Mouse (Mus musculus) left cerebral cortex, postnatal 10 days (tissue): ENCODE measurements around the gene Sdc3. TPM values are rescaled to one million over a fixed set of nuclear protein-coding genes. Genes with fewer than 3 reads are reported as not detected.

Experiments used
- DNase-seq, 2 experiments: peaks; one replicate each; pipeline ENCODE4 v3.0.0; 2021 to 2022; ENCODE audit warnings: low spot score in 2 of 2, mixed read lengths in 1 of 2; ENCODE audit errors: extremely low spot score in 1 of 2
- intact Hi-C: fragments of 180-260 bp; cut with DNase I; formaldehyde crosslinking; loops from one replicate; pipeline ENCODE4 v1.15.1; 2025
- total RNA-seq, 2 experiments: library from RNA; stranded (reverse); gene quantifications; 2 replicates each; pipeline ENCODE4 v1.2.3; 2021

The Sdc3 gene
- total RNA-seq, 2 experiments from 2014 or later: 385 to 392 TPM

DNA sequence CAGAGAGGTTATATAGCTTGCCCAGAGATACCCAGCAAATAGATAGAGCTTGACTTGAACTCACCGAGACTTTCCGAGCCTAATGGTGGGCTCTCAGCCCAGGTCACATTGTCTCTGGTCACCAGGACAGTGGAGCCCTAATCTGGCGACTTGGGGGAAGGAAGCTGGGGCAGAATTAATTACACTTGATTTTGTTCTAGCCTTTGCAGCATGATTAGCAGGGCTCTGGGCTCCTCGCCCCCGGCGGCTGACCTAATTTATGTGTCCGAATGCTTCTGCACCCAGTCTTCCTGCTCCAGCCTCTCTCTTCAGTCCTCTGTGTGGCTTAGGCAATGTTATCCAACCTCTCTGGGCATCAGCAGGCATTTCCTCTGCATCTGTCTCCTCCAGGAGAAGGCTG, 19.0 kb downstream of the Sdc3 start:
- DNase-seq: no peak
- intact Hi-C loops: no loop called here

DNA sequence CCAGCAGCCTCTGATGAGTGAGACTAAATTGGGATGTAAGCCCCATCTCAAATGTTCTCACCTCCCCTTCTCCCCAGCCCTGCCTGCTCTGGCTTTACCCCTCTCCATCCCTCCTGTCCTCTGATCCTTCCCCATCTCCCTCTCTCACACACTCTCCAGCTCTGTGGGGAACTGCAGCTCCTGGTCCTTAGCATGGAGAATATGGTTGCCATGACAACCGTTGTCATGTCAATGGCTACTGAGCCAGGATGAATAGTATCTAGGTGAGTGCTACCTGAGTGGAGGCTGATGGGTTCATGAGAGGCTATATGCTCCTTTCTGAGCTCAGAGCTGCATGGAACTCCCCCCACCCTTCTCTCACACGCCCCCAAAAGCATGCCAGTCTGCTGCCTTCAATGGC, 21.6 kb downstream of the Sdc3 start:
- peak in 1 of 2 experiments; percentile 62 for DNase-seq
- intact Hi-C loops: no loop called here

DNA sequence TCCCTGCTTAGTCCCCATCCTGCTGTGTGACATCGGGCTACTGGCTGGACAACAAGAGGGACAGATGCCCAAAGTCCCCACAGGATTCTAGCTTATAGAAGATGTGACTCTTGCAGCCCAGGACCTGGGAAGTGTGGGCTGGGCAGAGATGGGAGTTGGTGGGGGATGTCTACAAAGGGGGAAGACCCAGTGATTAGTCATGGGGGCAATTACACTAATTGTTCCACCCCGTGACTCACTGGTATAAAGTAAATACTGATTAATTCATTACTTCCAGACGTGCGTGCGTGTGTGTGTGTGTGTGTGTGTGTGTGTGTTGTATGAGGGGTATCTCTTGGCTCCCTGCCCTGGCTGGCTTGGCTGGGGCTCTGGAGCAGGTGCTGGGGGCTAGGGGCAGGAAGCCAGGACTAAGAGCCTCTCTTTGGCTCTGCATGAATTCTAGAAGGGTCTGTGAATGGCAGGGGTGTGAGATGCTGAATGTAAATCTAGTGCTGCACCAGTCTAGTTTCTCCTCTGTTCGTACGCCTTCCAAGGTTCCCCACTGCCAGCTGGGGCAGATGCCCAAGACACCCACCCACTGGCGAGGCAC, 22.5 kb downstream of the Sdc3 start:
- peak; percentile 75 to 81 for DNase-seq
- intact Hi-C loops: no loop called here

DNA sequence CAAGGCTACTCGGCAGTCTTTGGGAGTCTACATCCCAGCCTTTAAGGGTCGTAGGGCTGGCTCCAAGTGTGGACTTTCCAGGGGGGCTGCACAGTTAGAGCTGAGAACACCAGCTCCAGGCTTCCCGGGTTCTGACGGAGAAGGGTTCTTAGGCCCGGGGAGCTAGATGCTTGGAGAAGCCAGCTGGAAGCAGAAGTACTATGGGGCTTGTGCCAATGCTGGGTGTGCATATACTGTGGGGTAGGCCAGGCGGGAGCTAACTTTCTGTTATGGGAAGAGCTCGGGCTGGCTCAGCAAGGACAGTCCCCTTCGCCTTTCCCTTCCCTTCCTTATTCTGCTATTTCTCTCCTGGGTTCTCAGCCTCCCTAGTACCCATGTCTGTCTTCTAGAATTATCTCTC, 23.5 kb downstream of the Sdc3 start:
- intact Hi-C loops: no loop called here
- peak in 1 of 2 experiments; percentile 51 for DNase-seq

DNA sequence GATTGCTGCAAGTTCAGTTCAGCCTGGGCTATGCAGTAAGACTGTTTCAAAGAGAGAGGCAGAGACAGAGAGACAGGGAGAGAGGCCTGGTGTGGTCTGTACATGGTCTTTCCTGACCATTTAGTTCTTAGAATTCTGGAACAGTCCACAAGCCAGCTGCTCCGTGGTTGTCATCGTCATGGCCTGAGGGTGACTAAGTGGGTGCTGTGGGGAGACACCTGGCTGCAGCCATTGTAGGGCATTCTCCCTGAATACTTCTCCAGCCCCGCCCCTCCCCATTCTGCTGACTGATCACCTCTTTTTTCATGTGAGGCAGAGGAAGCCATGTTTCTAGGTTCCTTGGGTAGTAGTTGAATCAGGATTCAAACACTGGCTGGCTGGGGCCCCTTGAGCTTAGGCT, 27.5 kb downstream of the Sdc3 start:
- no peak for DNase-seq
- intact Hi-C loops: no loop called here

DNA sequence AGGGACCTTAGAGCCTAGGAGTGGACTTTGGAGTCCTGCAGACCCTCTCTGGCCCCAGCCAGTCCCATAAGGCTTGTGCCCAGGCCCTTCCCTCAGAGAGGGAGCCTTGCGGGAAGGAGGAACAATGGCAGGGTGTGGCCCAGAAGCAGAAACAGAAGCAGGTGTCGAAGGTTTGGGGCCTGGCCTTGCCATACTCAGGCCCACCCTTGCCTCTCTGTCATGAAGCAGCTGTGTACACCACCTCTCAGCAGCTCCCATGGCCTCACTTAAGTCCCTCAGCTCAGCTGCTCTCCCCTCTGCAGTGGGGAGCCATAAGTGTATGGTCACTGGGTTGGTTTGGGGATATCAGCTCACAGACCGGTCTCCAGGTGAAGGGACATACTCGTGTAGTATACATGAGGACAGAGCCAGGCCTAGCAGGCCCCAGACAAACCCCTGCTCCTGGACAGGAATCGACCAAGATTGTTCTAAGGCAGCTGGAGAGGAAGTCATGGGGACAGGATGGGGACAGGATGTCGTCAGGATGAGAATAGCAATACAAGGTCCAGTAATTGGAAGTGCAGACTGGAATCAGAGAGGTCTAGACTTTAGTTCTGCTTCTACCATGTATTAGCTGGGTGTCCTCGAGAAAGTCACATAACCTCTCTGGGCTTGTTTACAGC, 28.4 kb downstream of the Sdc3 start:
- intact Hi-C loops: no loop called here
- no peak for DNase-seq

DNA sequence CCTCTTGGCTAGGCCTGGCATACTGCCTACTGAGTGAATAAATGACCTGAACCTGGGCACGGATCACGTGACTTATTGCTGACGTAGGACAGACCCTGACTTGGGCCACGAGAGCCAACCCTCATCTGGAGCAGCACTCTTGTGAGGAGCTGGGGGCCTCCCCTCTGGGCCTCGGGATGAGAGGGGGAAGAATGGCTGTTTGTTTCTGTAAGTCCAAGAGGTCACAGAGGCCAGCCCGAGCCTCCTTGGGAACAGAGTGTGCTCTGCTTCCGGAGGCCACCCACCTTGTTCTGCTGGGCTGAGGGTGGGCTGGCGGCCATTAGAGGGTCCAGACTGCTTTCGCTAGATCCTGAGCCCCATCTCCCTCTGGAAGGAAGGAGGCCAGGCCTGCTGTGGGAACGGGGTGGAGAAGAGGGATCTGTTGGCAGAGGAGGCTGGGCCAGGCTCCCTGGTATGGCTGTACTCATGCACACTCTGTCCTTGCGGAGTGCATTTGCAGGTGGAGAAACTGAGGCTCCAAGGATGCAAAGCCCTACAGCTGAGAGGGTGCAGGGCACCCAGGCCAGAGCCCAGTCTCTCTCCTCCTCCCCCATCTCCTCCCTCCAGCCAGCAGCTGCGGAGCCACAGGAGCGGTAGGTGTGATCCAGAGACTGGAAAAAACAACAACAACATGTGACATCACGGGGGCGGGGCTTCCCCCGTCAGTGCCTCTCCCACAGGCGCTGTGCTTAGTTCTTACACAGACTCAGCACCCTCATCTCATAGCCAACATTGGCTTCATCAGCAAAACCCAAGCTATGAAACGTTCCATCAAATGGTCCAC, 36.7 kb downstream of the Sdc3 start:
- intact Hi-C loops: no loop called here
- peak in 1 of 2 experiments; percentile 87 for DNase-seq

DNA sequence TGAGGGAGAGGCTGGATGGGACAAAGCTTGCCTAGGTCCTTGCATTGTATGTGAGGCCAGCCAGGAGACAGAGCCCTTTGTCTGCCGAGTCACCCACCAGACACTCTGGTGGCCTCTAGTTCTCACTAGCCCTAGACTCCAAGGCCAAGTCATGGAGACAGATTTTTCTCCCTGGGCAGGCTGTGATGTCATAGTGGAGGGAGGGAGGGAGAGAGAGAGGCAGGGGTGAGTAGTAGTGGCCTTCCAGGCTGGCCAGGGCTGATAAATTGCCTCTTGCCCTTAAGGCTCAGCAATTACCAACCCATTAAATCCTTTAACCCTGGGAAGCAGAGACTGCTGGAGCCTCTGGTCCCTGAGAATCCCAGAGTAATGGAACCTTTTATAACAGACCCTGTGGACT, 41.8 kb downstream of the Sdc3 start:
- intact Hi-C loops: no loop called here
- DNase-seq: no peak

DNA sequence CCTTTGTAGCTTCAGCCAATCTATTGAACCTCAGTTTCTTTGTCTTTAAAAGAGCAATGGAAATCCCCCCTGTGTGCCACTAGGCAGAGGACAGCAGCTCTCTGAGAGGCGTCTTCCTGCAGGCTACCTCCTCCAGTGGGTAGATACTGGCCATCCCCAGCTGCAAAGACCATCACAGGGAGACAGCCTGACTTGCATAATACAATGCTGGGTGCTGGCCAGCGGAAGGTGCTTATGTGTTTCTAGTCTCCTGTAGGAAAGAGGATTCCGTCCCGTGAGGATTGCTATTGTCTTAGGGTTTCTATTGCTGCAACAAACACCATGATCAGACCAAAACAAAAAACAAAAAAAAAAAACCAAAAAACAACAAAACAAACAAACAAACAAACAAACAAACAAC, 43.2 kb downstream of the Sdc3 start:
- no peak for DNase-seq
- intact Hi-C loops: no loop called here

DNA sequence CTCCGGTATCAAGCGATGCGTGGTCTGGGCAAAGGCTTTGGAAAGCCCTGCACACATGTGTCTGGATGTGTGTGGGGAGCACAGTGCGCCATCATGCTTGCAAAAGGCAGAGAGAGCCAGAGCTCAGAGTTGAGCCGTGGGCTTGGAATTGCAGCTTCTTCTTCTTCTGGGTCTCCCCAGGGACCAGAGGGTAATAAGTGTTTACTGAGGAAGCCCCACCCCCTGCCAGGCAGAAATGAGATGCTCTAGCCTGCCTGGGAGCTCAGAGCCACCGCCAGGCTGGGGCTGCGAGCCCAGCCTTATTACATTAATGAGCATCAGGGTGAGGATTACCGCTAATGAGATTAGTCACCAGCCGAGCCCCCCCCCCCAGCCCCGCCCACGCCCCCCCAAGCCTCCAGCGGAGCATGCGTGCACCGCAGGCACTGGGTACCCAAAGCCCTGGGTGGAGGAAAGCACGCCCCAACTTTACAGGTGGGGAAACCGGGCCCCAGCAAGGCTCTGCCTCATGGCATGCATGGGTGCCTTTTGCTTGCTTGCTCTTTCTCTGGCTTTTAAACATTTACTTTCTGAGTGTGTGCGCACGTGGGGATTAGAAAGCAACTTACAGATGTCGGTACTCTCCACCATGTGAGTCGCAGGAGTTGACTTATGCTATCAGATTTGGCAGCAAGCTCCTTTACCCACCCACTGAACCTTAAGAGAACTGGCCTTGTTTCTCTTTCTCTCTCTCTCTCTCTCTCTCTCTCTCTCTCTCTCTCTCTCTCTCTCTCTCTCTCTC, 44.1 kb downstream of the Sdc3 start:
- DNase-seq: no peak
- intact Hi-C loops: no loop called here

DNA sequence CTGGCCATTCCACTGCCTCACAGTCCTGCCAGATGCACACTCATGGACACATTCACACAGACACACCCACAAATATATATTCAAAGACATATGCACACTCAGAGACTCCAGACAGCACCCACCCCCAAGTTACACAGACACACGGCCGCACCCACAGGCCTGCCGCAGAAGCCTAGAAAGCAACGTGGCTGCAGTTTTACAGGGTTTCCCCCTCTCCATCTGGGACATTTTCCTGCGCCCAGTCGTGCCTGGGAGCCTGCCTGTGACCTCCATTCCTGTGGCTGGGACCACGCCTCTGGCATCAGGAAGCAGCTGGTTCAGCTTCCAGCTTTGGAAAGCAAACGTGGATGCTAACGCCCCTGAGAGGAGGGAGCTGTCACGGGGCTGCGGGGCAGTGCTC, 46.2 kb downstream of the Sdc3 start:
- intact Hi-C loops: no loop called here
- peak in 1 of 2 experiments; percentile 65 for DNase-seq

DNA sequence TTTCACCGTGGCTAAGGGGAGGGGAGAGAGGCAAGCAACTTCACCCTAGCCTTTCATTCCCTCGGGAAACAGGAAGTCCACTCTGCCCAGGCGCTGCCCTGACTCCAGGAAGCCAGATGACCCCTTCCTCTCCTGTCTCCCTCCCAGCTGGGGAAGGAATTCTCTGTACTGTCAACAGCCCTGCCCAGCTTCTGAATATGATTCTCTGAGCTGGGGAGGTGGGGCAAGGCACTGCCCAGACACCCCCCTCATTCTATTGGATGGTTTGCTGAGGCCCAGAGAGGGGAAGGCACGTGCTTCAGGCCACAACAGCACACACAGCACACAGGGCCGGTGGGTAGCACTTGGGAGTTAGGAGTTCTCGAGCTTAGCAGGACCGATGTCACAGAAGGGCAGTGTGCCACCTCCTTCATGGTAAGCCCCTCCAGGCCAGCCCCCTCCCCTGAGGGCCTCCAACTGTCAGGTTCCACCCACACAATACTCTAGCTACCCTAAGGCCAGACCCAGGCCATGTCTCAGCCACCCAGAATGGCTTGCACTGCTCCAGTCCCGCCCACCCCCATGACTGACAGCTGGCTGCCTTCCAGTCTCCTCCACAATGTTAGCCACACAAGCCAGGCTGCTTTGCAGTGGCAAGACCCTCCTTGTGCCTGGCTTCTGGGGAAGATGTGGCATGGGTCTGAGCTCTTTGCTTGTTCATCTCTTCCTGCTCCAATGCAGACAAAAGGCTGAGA, 48.9 kb downstream of the Sdc3 start:
- peak in 1 of 2 experiments; percentile 86 for DNase-seq
- intact Hi-C loops: no loop called here

DNA sequence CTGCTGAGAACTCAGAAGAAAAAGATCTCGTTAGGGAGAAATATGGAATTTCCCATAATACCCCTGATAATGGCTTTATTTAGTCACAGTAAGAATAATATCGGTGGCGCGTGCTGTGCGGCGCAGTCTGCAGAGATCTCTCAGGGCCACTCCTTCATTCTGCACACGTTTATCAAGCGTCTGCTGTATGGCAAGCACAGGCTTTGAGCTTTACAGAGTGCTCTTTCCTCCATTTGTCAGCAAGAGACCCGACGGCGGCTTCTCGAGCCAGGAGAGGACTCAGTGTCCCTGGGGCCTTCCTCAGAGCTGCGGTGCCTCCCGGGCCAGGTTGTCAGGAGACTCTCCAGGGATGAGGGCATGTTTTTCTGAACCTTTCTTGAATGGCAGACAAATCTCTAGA, 56.5 kb downstream of the Sdc3 start:
- DNase-seq: no peak
- intact Hi-C loops: no loop called here

DNA sequence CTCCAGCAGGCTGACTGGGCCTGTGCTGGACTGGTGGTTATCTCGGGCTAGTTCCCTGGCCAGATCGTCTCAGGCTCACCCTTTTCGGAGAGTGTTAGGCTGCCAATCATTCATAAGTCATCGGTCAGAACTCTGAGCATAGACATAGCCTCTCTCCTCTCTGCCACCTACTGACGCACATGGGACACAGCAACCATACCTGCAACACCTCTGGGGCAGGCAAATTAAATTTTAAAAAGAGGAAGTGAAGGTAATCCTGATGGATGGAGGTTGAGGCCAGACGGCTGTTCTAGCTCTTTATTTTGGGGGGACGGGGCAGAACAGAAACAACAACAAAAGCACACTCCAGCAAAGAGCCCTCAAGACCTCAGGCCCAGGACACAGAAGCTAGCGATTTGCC, 65.3 kb downstream of the Sdc3 start:
- intact Hi-C loops: no loop called here
- no peak for DNase-seq

DNA sequence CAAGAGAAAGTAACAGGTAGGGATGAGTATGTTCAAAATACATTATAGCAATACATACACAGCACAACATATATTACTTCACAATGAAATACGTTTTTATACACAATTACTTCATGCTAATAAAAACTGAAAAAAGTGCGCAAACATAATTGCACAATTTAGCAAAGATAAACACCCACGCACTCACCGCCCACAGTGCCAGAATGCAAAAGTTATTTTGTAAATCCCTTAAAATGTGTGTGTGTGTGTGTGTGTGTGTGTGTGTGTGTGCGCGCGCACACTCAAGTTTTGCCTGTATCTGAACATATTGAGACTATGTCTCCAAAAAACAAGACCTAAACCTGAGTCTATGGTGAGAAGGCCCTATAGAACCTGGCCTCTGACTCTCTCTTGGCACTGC, 66.5 kb downstream of the Sdc3 start:
- intact Hi-C loops: no loop called here
- DNase-seq: no peak

DNA sequence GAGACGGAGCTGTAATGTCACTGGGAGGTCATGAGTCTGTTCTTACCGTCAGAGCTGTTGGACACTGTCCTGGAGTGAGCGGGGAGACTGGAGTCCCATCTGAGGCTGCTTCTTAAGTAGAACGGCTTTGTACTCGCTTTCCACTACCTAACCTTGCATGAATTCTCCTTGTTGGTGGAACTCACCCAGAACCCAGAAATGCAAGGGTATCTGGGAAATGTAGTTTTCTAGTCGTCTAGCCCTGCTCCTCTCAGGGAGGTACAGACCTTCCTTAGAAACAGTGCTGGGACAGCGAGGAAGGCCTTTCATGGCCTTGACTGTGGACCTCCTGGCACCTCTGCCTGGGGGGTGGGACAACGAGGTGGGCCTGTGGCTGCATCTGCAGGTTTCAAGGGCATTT, 67.1 kb downstream of the Sdc3 start:
- intact Hi-C loops: no loop called here
- no peak for DNase-seq

DNA sequence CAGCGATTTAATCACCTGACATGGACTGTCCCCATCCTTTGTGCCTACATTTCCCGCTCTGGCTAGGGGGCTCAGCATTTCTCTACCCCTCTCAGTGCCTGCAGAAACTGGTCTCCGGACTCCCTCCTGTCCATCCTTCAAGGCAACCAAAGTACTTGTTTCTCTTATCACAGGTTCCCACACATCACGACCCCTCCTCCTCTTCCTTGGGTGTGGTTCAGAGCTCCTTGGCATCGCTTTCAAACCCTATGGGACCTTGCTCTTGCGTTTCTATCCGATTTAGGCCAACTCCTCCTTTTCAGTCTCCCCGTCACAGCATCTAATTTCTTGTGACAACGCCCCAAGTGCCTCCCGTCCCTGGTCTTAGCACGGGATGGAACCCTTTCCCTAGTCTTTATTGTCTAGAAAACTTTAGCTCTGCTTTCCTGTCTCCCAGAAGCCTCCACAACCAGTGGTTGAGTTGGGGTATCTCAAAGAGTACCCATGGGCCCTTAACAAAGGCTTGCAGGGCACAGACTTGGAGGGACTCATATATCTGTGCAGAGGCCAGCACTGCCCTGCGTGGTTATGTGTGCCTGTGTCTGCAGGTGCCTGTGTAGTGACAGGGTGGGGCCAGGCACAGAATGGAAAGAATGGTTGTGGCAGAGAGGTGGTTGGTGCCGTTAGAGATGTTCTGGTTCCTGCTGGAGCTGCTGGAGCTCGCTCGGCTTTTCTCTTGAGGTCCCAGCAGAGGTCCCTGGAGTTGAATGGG, 68.7 kb downstream of the Sdc3 start:
- intact Hi-C loops: no loop called here
- no peak for DNase-seq

DNA sequence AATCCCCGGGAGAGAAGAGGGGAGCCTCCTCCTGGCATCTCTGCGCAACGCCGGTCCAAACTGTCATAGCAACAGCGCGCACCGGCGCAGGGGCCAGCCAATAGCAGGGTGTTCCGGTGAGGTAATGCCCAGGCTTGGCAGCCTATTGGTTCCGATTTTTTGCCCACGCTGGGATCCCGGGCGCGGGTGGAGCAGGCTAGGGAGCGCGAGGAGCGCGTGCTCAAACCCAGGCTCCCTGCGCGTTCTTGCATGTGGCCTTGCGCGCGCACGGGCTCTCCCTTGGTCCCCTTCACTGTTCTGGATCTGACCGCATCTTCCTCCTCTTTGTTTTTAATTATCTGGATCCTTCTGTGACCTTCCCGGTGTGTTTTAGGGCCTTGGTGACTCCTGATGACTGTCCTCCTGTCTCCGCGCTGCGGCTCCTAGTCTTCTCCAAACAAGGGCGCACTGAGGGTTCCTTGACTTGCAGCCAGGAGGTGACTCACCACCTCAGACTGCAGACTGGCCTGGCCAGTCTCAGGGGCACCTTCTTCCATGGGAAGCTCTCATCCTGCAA, 69.4 kb downstream of the Sdc3 start:
- intact Hi-C loops: no loop called here
- peak; percentile 93 to 95 for DNase-seq
